Mouse (Mus musculus): ENCODE measurements around the gene Vmn1r59. TPM values are rescaled to one million over a fixed set of nuclear protein-coding genes. Genes with fewer than 3 reads are reported as not detected.
"Not testable (repeated sequence)": the region's sequence is repeated elsewhere in the genome, so short reads cannot be mapped to it uniquely, and the experiment has no call there.

Gene Vmn1r59
- polyA plus RNA-seq (2015; fragmentation: Nextera tagmentation; extraction: Ambion mirVana) = not detected in 2 replicates

GRCm38 (mm10) chr7:5456674-5457073 is at the start of gene Vmn1r59:
Vmn1r59 (minus strand) TSS chr7:5456774.
- H3K36me3 ChIP-seq (ENCODE audit: control insufficient read depth, insufficient read depth, low read length) = no peaks in the 10 kb centered on the region

GRCm38 (mm10) chr7:5493856-5494255 is 37.3 kb upstream of the Vmn1r59 start, which contains the start of gene Vmn2r28:
Vmn2r28 (minus strand) TSS chr7:5493956.
- not testable (repeated sequence) for H3K36me3 ChIP-seq (ENCODE audit: control insufficient read depth, insufficient read depth, low read length); H3K4me2 ChIP-seq (replicated peaks; ENCODE audit: low read depth); H3K9me3 ChIP-seq (ENCODE audit: control insufficient read depth, low read length); H3K4me1 ChIP-seq (replicated peaks; ENCODE audit: control insufficient read depth, insufficient read depth); H3K9ac ChIP-seq (ENCODE audit: low read length); ATAC-seq (ENCODE audit: low FRiP score, low TSS enrichment); H3K27me3 ChIP-seq (ENCODE audit: control insufficient read depth, insufficient read depth, low read length); DNase-seq (ENCODE audit: low spot score); H3K27ac ChIP-seq (replicated peaks); H3K4me3 ChIP-seq (ENCODE audit: low read depth, low read length)

More at GRCm38 (mm10) chr7:5456674-5457073, at the start of gene Vmn1r59:
- ATAC-seq (ENCODE audit: low FRiP score, low TSS enrichment) (no peak), DNase-seq (ENCODE audit: low spot score) (no peak)
- TF ChIP-seq EP300 (optimal IDR thresholded peaks at IDR 0.05) = no peak
- no peak for TF ChIP-seq CTCF (IDR thresholded peaks at IDR 0.05; ENCODE audit: low read depth)
- no peaks in the 10 kb centered on the region for H3K4me1 ChIP-seq (replicated peaks; ENCODE audit: control insufficient read depth, insufficient read depth)
- no peaks in the 10 kb centered on the region for H3K27me3 ChIP-seq (ENCODE audit: control insufficient read depth, insufficient read depth, low read length)
- no peak within 1 kb of the TSS for H3K4me3 ChIP-seq (ENCODE audit: low read depth, low read length)
- no peaks in the 10 kb centered on the region for H3K9me3 ChIP-seq (ENCODE audit: control insufficient read depth, low read length)
- H3K9ac ChIP-seq (ENCODE audit: low read length) = no peak within 1 kb of the TSS
- no peak within 1 kb of the TSS for H3K27ac ChIP-seq (replicated peaks)
- H3K4me2 ChIP-seq (replicated peaks; ENCODE audit: low read depth) = no peak within 1 kb of the TSS

GRCm38 (mm10) chr7:5454011-5454410 is 2.6 kb downstream of the Vmn1r59 start:
- not testable (repeated sequence) for H3K27ac ChIP-seq (replicated peaks); H3K4me3 ChIP-seq (ENCODE audit: low read depth, low read length); H3K9me3 ChIP-seq (ENCODE audit: control insufficient read depth, low read length); H3K4me2 ChIP-seq (replicated peaks; ENCODE audit: low read depth); H3K9ac ChIP-seq (ENCODE audit: low read length); H3K27me3 ChIP-seq (ENCODE audit: control insufficient read depth, insufficient read depth, low read length); H3K4me1 ChIP-seq (replicated peaks; ENCODE audit: control insufficient read depth, insufficient read depth); H3K36me3 ChIP-seq (ENCODE audit: control insufficient read depth, insufficient read depth, low read length); DNase-seq (ENCODE audit: low spot score); ATAC-seq (ENCODE audit: low FRiP score, low TSS enrichment)
- 67% methylated on average over 3 of the region's 3 CpGs for WGBS

GRCm38 (mm10) chr7:5448627-5449026 is 7.9 kb downstream of the Vmn1r59 start:
- Histone ChIP-seq H3K4me2 (replicated peaks; ENCODE audit: low read depth) (no peak overlapping the region), H3K27me3 (ENCODE audit: control insufficient read depth, insufficient read depth, low read length) (no peaks in the 10 kb centered on the region), H3K9me3 (ENCODE audit: control insufficient read depth, low read length) (no peaks in the 10 kb centered on the region), H3K4me1 (replicated peaks; ENCODE audit: control insufficient read depth, insufficient read depth) (no peaks in the 10 kb centered on the region), H3K9ac (ENCODE audit: low read length) (no peak overlapping the region), H3K4me3 (ENCODE audit: low read depth, low read length) (no peak overlapping the region), H3K27ac (replicated peaks) (no peak overlapping the region), H3K36me3 (ENCODE audit: control insufficient read depth, insufficient read depth, low read length) (no peaks in the 10 kb centered on the region)
- TF ChIP-seq CTCF (IDR thresholded peaks at IDR 0.05; ENCODE audit: low read depth) (no peak), EP300 (optimal IDR thresholded peaks at IDR 0.05) (no peak)
- ATAC-seq (ENCODE audit: low FRiP score, low TSS enrichment) (no peak), DNase-seq (ENCODE audit: low spot score) (no peak)

- not testable (repeated sequence) for H3K9me3 ChIP-seq (ENCODE audit: control insufficient read depth, low read length); ATAC-seq (ENCODE audit: low FRiP score, low TSS enrichment); H3K4me2 ChIP-seq (replicated peaks; ENCODE audit: low read depth); H3K36me3 ChIP-seq (ENCODE audit: control insufficient read depth, insufficient read depth, low read length); H3K4me3 ChIP-seq (ENCODE audit: low read depth, low read length); H3K9ac ChIP-seq (ENCODE audit: low read length); H3K4me1 ChIP-seq (replicated peaks; ENCODE audit: control insufficient read depth, insufficient read depth); H3K27ac ChIP-seq (replicated peaks); DNase-seq (ENCODE audit: low spot score); H3K27me3 ChIP-seq (ENCODE audit: control insufficient read depth, insufficient read depth, low read length)
These were observed 43.3 kb downstream of the Vmn1r59 start, which contains the start of gene Vmn1r58 for GRCm38 (mm10) chr7:5413296-5413695. Vmn1r58 (minus strand) TSS chr7:5413396.

- H3K27ac ChIP-seq (replicated peaks) = no peak overlapping the region
- H3K4me1 ChIP-seq (replicated peaks; ENCODE audit: control insufficient read depth, insufficient read depth) = no peaks in the 10 kb centered on the region
- DNase-seq (ENCODE audit: low spot score) = no peak
- ATAC-seq (ENCODE audit: low FRiP score, low TSS enrichment) = no peak
- no peaks in the 10 kb centered on the region for H3K36me3 ChIP-seq (ENCODE audit: control insufficient read depth, insufficient read depth, low read length)
- 24% methylated on average over 2 of the region's 2 CpGs for WGBS
- H3K4me3 ChIP-seq (ENCODE audit: low read depth, low read length) = no peak overlapping the region
- TF ChIP-seq EP300 (optimal IDR thresholded peaks at IDR 0.05) = no peak
- no peak overlapping the region for H3K4me2 ChIP-seq (replicated peaks; ENCODE audit: low read depth)
- no peak overlapping the region for H3K9ac ChIP-seq (ENCODE audit: low read length)
- no peaks in the 10 kb centered on the region for H3K9me3 ChIP-seq (ENCODE audit: control insufficient read depth, low read length)
- no peaks in the 10 kb centered on the region for H3K27me3 ChIP-seq (ENCODE audit: control insufficient read depth, insufficient read depth, low read length)
These were observed 50.4 kb downstream of the Vmn1r59 start for GRCm38 (mm10) chr7:5406201-5406600.

Other genes starting within 250 kb of the Vmn1r59 start
- not detected in 2 replicates for gene Vmn1r57, start 238.3 kb downstream of the Vmn1r59 start, polyA plus RNA-seq (2015; fragmentation: Nextera tagmentation; extraction: Ambion mirVana)
- gene Gm5065, start 106.2 kb downstream of the Vmn1r59 start, polyA plus RNA-seq (2015; fragmentation: Nextera tagmentation; extraction: Ambion mirVana) = not detected in 2 replicates
- gene Nlrp2, start 105.7 kb downstream of the Vmn1r59 start, polyA plus RNA-seq (2015; fragmentation: Nextera tagmentation; extraction: Ambion mirVana) = 0.04 TPM in 1 of 2 replicates, not detected in the other
- 0.02 TPM in 1 of 2 replicates, not detected in the other for gene Vmn1r58, start 43.4 kb downstream of the Vmn1r59 start, polyA plus RNA-seq (2015; fragmentation: Nextera tagmentation; extraction: Ambion mirVana)
- gene Vmn2r28, start 37.2 kb upstream of the Vmn1r59 start, polyA plus RNA-seq (2015; fragmentation: Nextera tagmentation; extraction: Ambion mirVana) = not detected in 2 replicates
- not detected in 2 replicates for gene Vmn1r60, start 90.5 kb upstream of the Vmn1r59 start, polyA plus RNA-seq (2015; fragmentation: Nextera tagmentation; extraction: Ambion mirVana)
- not detected in 2 replicates for gene Vmn1r61, start 156.5 kb upstream of the Vmn1r59 start, polyA plus RNA-seq (2015; fragmentation: Nextera tagmentation; extraction: Ambion mirVana)
- not detected in 2 replicates for gene Vmn1r62, start 216.9 kb upstream of the Vmn1r59 start, polyA plus RNA-seq (2015; fragmentation: Nextera tagmentation; extraction: Ambion mirVana)

Data from stomach, postnatal 0 days (tissue).